Mouse (Mus musculus): ENCODE data around the gene Syt1.

The Syt1 gene

GRCm38 (mm10) chr10:108504925-108505324 lies 505.9 kb downstream of the Syt1 start:
- peak; percentile 26 to 32 for DNase-seq

GRCm38 (mm10) chr10:108504128-108504870 lies 506.5 kb downstream of the Syt1 start:
- no peak for DNase-seq

GRCm38 (mm10) chr10:108490231-108490630 lies 520.6 kb downstream of the Syt1 start:
- DNase-seq: no peak

GRCm38 (mm10) chr10:108483991-108484390 lies 526.8 kb downstream of the Syt1 start:
- no peak for DNase-seq

GRCm38 (mm10) chr10:108480146-108480850 lies 530.5 kb downstream of the Syt1 start:
- DNase-seq: no peak

- DNase-seq: no peak
Measured at GRCm38 (mm10) chr10:108470319-108470955, 540.3 kb downstream of the Syt1 start.

GRCm38 (mm10) chr10:108466539-108466938 lies 544.2 kb downstream of the Syt1 start:
- no peak for DNase-seq

- DNase-seq: no peak
Measured at GRCm38 (mm10) chr10:108461862-108462261, 548.9 kb downstream of the Syt1 start.

- no peak for DNase-seq
Measured at GRCm38 (mm10) chr10:108457054-108457453, 553.7 kb downstream of the Syt1 start.

- no peak for DNase-seq
Measured at GRCm38 (mm10) chr10:108455883-108456282, 554.9 kb downstream of the Syt1 start.

- DNase-seq: peak in 1 of 2 experiments; percentile 50
Measured at GRCm38 (mm10) chr10:108455204-108455603, 555.6 kb downstream of the Syt1 start.

- DNase-seq: peak; percentile 69 to 73
Measured at GRCm38 (mm10) chr10:108454691-108455117, 556.1 kb downstream of the Syt1 start.

GRCm38 (mm10) chr10:108453561-108453960 lies 557.2 kb downstream of the Syt1 start:
- DNase-seq: peak; percentile 90 to 92

GRCm38 (mm10) chr10:108452421-108452820 lies 558.4 kb downstream of the Syt1 start:
- DNase-seq: peak in 1 of 2 experiments; percentile 57

GRCm38 (mm10) chr10:108451516-108451915 lies 559.3 kb downstream of the Syt1 start:
- no peak for DNase-seq

- DNase-seq: no peak
Measured at GRCm38 (mm10) chr10:108450401-108450800, 560.4 kb downstream of the Syt1 start.

GRCm38 (mm10) chr10:108448421-108448820 lies 562.4 kb downstream of the Syt1 start:
- no peak for DNase-seq

All from kidney, postnatal 36 days (tissue).